Mouse (Mus musculus) stomach, postnatal 0 days (tissue): Measurements from ENCODE around the gene Gm16181. TPM values are rescaled to one million over a fixed set of nuclear protein-coding genes. Genes with fewer than 3 reads are reported as not detected.
A peak's percentile ranks its signal among the peaks of the same experiment; 100 is the strongest.
"Not testable (repeated sequence)": the region's sequence is repeated elsewhere in the genome, so short reads cannot be mapped to it uniquely, and the experiment has no call there.

ENCODE experiments used
- ATAC-seq: fragments of 200-750 bp; cut with Nextera tagmentation; 2 replicates; pipeline ENCODE4 v1.8.0; 2017; ENCODE audit not compliant: low FRiP score, low TSS enrichment
- DNase-seq: peaks from one replicate; pipeline ENCODE4 v3.0.0-alpha.2; 2016; ENCODE audit warnings: low spot score
- H3K27ac ChIP-seq: fragments of 300-500 bp; sonication (generic); replicated peaks from 2 replicates; pipeline ENCODE4 v1.5.1; 2014; ENCODE audit warnings: mild to moderate bottlenecking, control low read depth
- H3K27me3 ChIP-seq: fragments of 300-500 bp; sonication (generic); 2 replicates; pipeline ENCODE4 v1.6.1; 2014; ENCODE audit warnings: low read length; ENCODE audit not compliant: control insufficient read depth, insufficient read depth
- H3K36me3 ChIP-seq: fragments of 300-500 bp; sonication (generic); 2 replicates; pipeline ENCODE4 v1.6.1; 2014; ENCODE audit warnings: low read length, mixed read lengths; ENCODE audit not compliant: control insufficient read depth, insufficient read depth
- H3K4me1 ChIP-seq: fragments of 300-500 bp; sonication (generic); replicated peaks from 2 replicates; pipeline ENCODE4 v1.6.1; 2014; ENCODE audit warnings: antibody characterized with exemption; ENCODE audit not compliant: control insufficient read depth, insufficient read depth
- H3K4me2 ChIP-seq: fragments of 300-500 bp; sonication (generic); replicated peaks from 2 replicates; pipeline ENCODE4 v1.6.1; 2014; ENCODE audit warnings: low read depth, mild to moderate bottlenecking, control low read depth, moderate library complexity
- H3K4me3 ChIP-seq: fragments of 300-500 bp; sonication (generic); 2 replicates; pipeline ENCODE4 v1.5.1; 2014; ENCODE audit warnings: low read depth, low read length, control low read depth
- H3K9ac ChIP-seq: fragments of 300-500 bp; sonication (generic); 2 replicates; pipeline ENCODE4 v1.6.1; 2014; ENCODE audit warnings: mild to moderate bottlenecking, low read length, control low read depth, mixed read lengths
- H3K9me3 ChIP-seq: fragments of 300-500 bp; sonication (generic); 2 replicates; pipeline ENCODE4 v1.6.1; 2016; ENCODE audit warnings: low read length; ENCODE audit not compliant: control insufficient read depth
- CTCF ChIP-seq: IDR thresholded peaks from 2 replicates; pipeline ENCODE4 v1.5.1; 2016; ENCODE audit warnings: antibody characterized with exemption, low read depth, mild to moderate bottlenecking, moderate library complexity
- EP300 ChIP-seq: optimal IDR thresholded peaks from 2 replicates; pipeline ENCODE3; 2016; ENCODE audit warnings: antibody characterized with exemption
- WGBS: fragments of 180-500 bp; shearing (Covaris S2); extraction: QIAGEN DNeasy Blood & Tissue Kit; methylation state at CpG from one replicate; pipeline ENCODE4 v1.1.7; 2014; 5-methylcytosine and 5-hydroxymethylcytosine counted together
- polyA plus RNA-seq: library from polyadenylated mRNA; unstranded; fragments of >200 nt; fragmentation: Nextera tagmentation; extraction: Ambion mirVana; gene quantifications from 2 replicates; pipeline ENCODE4 v1.2.1, GENCODE M21; 2015

Gm16181 gene
- polyA plus RNA-seq, 1 experiment from 2014 or later: 0.27 TPM

GRCm38 (mm10) chr17:35233114-35233980 lies 12.7 kb downstream of the Gm16181 start, which contains the start of gene Atp6v1g2:
Gene Atp6v1g2, plus strand, starts transcription at chr17:35233660.
- H3K4me2 ChIP-seq: peak within 1 kb of the TSS; percentile 91
- H3K27me3 ChIP-seq: no peaks in the 10 kb centered on the region
- peaks cover 4% of the 10 kb centered on the region for H3K36me3 ChIP-seq
- H3K4me3 ChIP-seq: peak within 1 kb of the TSS; percentile 56
- no peaks in the 10 kb centered on the region for H3K9me3 ChIP-seq
- peak; percentile 60 for DNase-seq
- peaks cover 2% of the 10 kb centered on the region for H3K4me1 ChIP-seq
- peak; percentile 17 for ATAC-seq
- H3K27ac ChIP-seq: peak within 1 kb of the TSS; percentile 97
- no peak for TF ChIP-seq CTCF
- TF ChIP-seq EP300: no peak
- H3K9ac ChIP-seq: peak within 1 kb of the TSS; percentile 86; the same call in 1 of the 2 replicates
- 35% methylated on average over 18 of the region's 18 CpGs for WGBS

GRCm38 (mm10) chr17:35234090-35234489 lies 13.5 kb downstream of the Gm16181 start:
- not testable (repeated sequence) for H3K36me3 ChIP-seq, H3K4me3 ChIP-seq, DNase-seq, H3K4me1 ChIP-seq, H3K9me3 ChIP-seq, H3K27me3 ChIP-seq, ATAC-seq, H3K9ac ChIP-seq
- Histone ChIP-seq H3K27ac (peak overlapping the region; percentile 85), H3K4me2 (peak overlapping the region; percentile 91)
- 67% methylated on average over 7 of the region's 7 CpGs for WGBS

DNA sequence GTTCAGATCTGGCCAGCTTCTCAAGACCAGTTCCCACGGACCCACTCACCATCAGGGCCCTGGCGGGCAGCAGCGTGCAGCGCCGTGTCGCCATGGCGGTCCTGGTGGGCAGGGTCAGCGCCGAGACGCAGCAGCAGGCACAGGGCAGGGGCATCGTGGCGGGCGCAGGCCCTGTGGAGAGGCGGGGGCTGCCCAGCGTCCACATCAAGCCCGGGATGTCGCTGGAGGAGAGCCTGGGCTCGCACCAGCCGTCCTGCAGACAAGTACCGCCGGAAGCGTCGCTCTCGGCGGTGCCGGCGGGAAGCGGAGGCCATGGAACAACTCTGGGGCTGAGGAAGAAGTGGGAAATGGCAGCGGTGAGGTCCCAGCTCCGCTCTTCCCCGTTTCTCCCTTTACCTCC lies 14.3 kb downstream of the Gm16181 start:
- H3K36me3 ChIP-seq: no peaks in the 10 kb centered on the region; the same call in 1 of the 2 replicates
- 0 out of 2 replicates have a peak, but pooled peaks have one; percentile 5 for ATAC-seq

GRCm38 (mm10) chr17:35235614-35236389 lies 15.2 kb downstream of the Gm16181 start, which contains the start of gene Nfkbil1:
Gene Nfkbil1, minus strand, starts transcription at chr17:35235792.
- DNase-seq (peak; percentile 91), ATAC-seq (peak; percentile 80)
- Histone ChIP-seq H3K27me3 (no peaks in the 10 kb centered on the region), H3K4me2 (peak within 1 kb of the TSS; percentile 91), H3K4me3 (peak within 1 kb of the TSS; percentile 56), H3K9ac (peak within 1 kb of the TSS; percentile 86), H3K9me3 (no peaks in the 10 kb centered on the region), H3K27ac (peak within 1 kb of the TSS; percentile 97), H3K4me1 (peaks cover 3% of the 10 kb centered on the region), H3K36me3 (no peaks in the 10 kb centered on the region; the same call in 1 of the 2 replicates)
- WGBS: under 1% methylated on average over 35 of the region's 35 CpGs
- TF ChIP-seq CTCF (no peak), EP300 (peak; percentile 63)

More for the DNA sequence above, 14.3 kb downstream of the Gm16181 start:
- DNase-seq: peak; percentile 66
- H3K27me3 ChIP-seq: no peaks in the 10 kb centered on the region
- 4% methylated on average over 31 of the region's 31 CpGs for WGBS
- peak overlapping the region; percentile 56 for H3K4me3 ChIP-seq
- peak overlapping the region; percentile 97 for H3K27ac ChIP-seq
- peak overlapping the region; percentile 91 for H3K4me2 ChIP-seq
- peak; percentile 30; the same call in 1 of the 2 replicates for TF ChIP-seq CTCF
- no peak for TF ChIP-seq EP300
- no peaks in the 10 kb centered on the region for H3K9me3 ChIP-seq
- H3K4me1 ChIP-seq: peaks cover 2% of the 10 kb centered on the region
- H3K9ac ChIP-seq: peak overlapping the region; percentile 86

- Histone ChIP-seq H3K4me3 (peak overlapping the region; percentile 56), H3K27ac (peak overlapping the region; percentile 97), H3K9me3 (no peaks in the 10 kb centered on the region), H3K36me3 (no peaks in the 10 kb centered on the region; the same call in 1 of the 2 replicates), H3K4me1 (peaks cover 6% of the 10 kb centered on the region), H3K27me3 (no peaks in the 10 kb centered on the region), H3K4me2 (peak overlapping the region; percentile 91), H3K9ac (peak overlapping the region; percentile 86)
- under 1% methylated on average over 18 of the region's 18 CpGs for WGBS
- DNase-seq (peak; percentile 96), ATAC-seq (peak; percentile 68)
- TF ChIP-seq EP300 (no peak), CTCF (peak; percentile 100)
Observed at GRCm38 (mm10) chr17:35236390-35236746, 15.7 kb downstream of the Gm16181 start.
